Mouse (Mus musculus): ENCODE data around the gene Cdc42.

Cdc42 gene

DNA sequence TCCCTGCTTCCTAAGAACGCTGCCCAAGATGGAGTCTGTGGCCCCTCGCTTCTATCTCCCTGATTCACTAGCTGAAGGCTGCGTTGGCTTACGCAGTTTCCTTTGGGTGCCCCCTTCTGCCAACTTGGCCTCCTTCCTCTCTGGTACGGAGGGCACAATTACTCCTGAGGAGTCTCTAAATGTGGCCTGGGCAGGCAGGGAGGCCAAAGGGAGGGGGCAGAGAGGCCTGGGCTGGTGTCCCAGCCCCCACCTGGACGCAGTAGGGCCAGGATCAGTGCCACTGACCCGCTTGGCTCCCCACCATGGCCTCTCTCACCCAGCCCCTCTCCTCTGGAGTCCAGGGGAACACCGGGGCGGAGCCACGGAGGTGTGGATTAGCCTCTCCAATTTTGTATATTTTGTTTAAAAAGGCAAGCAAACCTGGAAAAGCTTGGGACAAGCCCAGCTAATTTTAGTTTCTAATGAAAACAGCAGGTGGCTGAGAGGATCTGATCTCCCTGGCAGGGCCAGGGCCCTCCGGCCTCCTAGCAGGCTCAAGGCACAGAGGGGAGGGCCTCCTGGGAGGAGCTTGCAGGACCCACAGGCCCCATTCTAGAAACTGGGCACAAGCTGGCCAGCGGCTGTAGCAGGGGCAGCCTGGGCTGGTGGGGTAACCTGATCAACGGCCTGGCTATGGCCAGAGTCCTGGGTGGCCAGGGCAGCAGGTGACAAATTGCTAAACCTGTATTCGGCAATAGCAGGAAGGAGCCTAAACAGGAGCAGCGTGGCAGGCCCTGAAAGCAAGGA, 71.5 kb downstream of the Cdc42 start:
- DNase-seq (ENCODE audit: low read depth, low spot score) = no peak

DNA sequence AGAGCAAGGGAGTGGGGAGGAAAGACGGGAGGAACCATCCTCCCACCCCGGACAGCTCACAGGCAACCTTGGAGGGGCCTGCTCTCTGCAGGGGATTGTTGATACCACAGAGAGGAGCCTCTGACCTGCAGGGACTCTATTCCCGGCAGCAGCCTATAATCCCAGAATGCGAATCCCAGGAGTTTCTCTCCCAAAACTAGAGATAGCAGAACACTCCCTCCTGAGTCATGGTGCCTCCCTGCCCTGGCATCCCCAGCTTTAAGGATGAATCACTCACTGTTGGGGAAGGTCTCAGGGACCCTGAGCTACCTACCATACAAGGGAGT, 74.2 kb downstream of the Cdc42 start:
- DNase-seq (ENCODE audit: low read depth, low spot score) = no peak

DNA sequence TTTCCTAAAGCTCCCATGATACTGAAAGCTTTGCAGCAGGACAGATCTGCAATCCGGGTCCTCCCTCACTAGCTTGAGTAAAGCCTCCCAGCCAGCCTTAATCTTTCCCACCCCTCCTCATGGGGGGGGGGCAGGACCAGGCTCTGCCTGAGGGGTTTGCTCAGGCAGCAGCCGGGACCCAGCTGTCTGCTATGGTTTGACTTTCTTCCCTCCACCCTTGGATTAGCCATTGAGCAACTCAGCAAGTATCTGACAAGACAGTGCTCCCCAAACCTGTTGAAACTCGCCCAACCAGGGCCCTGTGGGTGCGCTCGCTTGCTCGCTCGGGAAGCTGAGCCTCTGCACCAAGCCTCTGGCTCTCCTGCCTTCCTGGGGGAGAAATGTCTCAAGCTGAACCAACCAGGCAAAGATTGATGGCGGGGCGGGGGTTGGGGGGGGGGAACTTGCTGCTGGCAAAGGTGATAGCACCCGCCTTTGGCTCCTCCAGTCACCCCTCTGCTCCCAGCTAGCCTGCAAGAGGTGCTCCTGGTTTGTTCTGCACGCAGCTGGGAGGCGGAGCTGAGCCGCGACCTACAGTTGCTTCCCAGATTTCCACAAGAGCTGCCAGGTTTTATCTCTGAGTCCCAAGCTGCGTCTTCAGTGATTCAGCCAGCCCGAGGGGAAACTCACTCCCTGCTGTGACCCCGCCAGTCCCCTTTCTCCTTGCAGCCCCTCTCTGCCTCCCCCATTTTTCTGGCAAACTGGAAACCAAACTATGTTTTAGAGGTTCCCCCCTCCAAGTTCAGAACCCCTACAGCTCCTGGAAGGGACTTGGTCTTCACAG, 74.7 kb downstream of the Cdc42 start:
- no peak for DNase-seq (ENCODE audit: low read depth, low spot score)

DNA sequence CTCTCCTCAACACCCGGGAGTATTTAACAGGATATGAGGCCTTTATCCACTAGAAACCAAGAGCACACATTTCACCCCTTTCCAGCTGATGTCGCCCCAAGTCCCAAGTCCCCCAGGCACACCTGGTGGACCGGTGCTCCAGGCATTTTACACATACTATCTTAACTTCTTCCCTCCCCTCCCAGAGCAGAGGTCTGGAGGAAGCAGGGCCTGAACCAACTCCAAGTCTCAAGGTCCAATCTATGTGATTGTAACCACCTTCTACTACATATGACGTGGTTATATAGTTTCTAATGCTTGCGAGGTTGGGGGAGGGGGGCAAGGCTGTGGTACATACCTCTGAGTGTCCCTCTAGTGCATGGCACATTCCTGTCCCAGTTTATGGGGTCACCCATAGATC, 75.4 kb downstream of the Cdc42 start:
- DNase-seq (ENCODE audit: low read depth, low spot score) = no peak

DNA sequence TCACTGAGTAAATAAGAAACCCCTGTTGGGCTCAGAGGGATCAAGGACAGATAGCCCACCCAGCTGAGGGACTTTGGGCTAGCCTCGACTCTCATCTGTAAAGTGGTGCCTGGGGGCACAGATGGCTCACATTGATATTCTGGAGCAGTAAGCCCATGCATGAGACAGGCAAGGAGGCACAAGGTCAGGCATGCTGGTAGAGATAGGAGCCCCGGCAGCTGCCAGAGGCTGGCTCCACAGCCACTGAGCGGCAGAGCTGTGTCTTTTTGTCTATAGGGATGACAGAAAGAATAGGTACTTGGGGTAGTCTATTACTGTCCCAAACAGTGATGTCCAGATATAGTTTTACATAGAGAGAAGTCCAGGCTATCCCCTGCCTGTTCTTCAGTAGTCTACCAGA, 76.2 kb downstream of the Cdc42 start:
- no peak for DNase-seq (ENCODE audit: low read depth, low spot score)

DNA sequence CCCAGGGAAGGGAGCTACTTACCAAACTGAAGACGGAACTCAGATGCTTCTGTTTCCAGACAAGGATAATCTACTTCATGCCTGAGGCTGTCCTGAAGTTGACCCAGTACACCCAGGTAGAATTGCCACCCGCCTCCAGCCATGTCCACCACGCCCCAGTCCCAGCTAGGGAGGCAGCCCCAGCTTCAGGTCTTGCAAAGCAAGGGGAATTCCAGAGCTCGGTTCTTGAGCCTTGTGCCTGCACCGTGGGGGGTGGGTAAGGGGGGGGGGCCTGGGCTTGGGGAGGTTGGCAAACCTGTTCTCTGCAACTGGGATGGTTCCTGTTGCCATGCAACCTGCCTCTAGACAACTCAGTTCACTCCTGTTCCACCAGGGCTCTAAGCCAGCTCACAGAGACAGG, 78.2 kb downstream of the Cdc42 start:
- DNase-seq (ENCODE audit: low read depth, low spot score) = no peak

DNA sequence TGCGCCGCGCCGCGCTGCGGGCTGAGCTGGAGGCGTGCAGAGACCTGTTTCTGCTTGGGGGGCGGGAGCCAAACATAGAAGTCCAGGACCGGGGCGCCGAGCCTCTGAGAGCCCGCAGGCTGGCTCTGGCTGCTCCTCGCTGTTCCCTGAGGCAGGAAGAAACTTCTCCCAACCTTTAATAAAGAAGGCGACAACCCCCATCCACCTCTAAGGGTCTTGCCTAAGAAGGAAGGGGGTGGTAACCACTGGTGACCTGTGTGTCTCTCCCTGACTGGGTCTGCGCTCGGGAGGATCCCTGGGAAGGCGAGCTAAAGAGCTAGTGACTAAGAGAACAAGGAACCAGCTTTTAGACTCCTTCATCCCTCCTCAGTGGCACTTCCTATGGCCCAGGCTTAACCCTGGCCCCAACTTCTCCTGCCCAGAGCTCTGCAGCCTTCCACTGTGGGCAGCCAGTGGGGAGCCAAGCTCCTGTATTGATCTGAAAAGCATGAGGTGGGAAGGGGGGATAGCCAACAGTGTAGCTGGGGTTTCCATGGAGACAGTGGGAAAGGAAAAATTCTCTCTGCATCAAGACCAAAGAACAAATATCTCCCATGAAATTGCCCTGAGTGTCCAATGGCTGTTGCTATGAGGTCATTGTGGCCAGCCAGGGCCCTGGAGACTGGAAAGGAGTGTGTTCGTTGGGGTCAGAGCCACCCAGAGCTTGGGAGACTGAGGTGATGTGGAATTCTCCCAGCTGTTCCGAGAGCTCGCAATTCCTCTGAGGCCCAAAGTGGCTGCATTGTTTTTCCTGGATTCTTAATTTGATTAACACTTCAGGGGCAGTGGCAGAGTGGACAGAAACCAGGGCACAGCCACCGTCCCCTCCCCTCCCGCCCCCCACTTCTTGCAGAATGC, 79.1 kb downstream of the Cdc42 start:
- DNase-seq (ENCODE audit: low read depth, low spot score) = no peak

DNA sequence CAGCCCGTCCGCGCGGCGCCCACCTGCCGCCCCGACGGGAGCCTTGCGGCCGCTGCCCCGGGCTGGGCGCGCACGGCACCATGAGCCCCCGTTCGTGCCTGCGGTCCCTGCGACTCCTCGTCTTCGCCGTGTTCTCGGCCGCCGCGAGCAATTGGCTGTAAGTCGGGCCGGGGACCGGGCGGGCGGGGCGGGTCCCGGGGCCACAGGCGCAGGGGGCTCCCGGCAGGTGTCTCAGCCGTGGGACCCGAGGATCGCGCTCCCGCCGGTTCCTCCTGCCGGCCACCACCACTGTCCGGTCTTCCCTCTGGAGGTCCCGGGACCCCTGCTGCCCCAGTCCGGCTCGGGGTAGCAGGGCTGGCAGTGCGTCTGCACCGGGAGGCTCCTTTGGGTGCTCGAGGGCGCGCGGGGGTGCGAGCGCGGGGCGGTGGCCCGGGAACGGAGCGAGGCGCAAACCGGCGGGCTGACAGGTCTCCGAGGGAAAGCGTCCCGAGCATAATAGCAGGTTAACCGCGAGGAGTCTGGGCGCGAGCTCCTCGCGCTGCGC, 79.8 kb downstream of the Cdc42 start:
- no peak for DNase-seq (ENCODE audit: low read depth, low spot score)

DNA sequence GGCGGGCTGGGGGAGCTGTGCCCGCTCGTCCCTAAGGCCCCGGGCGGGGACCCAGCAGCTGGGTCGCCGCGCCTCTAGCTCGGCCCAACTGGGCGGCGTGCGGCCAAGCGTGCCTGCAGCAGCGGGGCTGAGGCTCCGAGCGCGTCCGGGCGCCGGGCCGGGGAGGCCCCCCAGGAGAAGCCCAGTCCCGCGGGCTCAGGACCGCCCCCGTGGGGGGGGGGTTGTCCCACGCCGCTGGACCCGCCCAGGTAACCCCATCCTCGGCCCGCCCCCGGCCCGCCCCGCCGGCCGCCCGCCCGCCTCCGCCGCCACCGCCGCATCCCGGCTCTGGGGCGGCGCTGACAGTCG, 80.4 kb downstream of the Cdc42 start, which contains the start of gene Wnt4:
Gene Wnt4 (plus strand): TSS at position 324 of the 348 bp plus-strand sequence.
- no peak for DNase-seq (ENCODE audit: low read depth, low spot score)

DNA sequence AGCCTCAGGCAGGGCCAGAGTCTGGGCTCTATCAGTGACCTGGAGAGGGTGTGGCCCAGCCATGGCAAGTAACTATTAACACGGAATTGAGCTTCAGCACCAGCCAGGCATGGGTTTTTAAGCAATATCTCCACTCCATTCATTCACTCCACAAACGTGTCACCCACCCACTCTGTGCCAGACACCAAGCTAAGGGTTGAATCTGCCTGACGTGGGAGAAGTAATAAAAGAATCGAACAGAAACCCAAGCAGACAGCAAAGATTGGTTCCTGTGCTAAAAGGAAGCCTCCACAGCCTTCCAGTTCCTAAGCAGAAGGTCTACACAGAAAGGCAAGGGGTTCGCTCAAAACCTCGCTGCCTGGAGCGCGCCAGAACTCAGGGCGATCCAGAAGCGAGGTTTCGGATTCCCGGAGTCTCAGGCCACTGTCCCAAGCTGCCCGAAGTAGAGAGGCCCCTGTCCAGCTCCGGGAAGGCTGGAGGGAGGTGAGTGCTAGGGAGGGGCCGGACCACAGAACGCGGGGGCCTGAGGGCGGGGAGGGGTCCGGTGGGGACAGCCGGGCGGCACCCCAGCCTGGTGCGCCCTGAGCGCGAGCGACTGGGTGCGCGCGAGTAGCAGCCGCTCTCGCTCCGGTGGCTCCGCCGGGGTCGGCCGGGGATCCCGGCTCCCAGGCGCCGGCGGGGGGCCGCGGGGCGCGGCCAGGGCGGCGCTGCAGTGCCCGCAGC, 80.9 kb downstream of the Cdc42 start:
- no peak for DNase-seq (ENCODE audit: low read depth, low spot score)

DNA sequence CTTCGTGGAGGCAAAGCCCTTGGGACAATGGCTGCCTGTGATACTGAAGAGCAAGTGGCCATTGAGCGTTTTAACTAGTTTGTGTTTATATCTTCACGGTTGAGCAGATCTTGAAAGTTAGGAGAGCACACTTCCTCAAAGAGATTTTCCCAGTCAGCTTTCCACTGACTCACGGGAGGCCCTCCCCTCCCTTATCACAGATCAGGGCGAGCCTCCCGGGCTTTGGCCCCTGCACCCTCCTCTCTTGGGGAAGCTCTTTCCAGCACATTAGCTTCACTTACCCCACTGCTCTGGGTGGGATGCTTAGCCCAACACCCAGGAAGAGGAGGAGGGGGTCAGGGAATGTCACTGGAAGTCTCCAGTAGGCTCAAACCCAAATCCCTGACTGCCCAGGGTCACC, 83.2 kb downstream of the Cdc42 start:
- DNase-seq (ENCODE audit: low read depth, low spot score) = no peak

DNA sequence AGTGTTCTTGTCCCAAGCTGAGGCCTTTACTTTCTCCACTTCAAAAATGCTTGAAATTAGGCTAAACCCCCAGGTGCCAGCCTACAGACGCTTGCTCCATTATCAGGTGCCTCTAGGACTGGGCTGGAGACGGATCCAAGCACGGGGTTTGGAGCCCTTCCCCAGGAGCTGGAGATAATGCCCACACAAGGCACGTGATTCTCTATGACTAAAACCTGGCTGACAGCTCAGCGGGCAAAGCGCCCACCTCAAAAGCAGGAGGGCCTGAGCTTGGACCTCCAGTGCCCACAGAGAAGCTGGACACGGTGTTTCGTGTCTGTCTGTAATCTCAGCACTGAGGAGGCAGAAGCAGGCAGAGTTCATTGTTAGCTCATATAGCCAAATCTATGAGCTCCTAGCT, 85.7 kb downstream of the Cdc42 start:
- no peak for DNase-seq (ENCODE audit: low read depth, low spot score)

Data from telencephalon, adult 2 months (tissue).